Mouse (Mus musculus) activated CD4-positive, CD25-positive, alpha-beta regulatory T cell (primary cell): Measurements from ENCODE around the gene Eepd1. TPM values are rescaled to one million over a fixed set of nuclear protein-coding genes. Genes with fewer than 3 reads are reported as not detected.

ENCODE experiments used
- polyA plus RNA-seq, 2 experiments: library from polyadenylated mRNA; unstranded; fragments of 100-300 nt; shearing (Covaris generic); gene quantifications; one replicate each; pipeline ENCODE4 v1.2.1; 2017

Eepd1 gene
- 1 to 10 TPM; 1.4 to 1.6 TPM for polyA plus RNA-seq

GRCm38 (mm10) chr9:25481344-25482095 is at the start of gene Eepd1:
Eepd1 (plus strand) TSS chr9:25481547.

Other genes starting within 250 kb of the Eepd1 start
- gene Sept7, start 229.1 kb upstream of the Eepd1 start, polyA plus RNA-seq = 100 to 1,000 TPM; 304 to 398 TPM